14 mouse cellular contexts compared by ENCODE assay signal in the genomic region with DNA sequence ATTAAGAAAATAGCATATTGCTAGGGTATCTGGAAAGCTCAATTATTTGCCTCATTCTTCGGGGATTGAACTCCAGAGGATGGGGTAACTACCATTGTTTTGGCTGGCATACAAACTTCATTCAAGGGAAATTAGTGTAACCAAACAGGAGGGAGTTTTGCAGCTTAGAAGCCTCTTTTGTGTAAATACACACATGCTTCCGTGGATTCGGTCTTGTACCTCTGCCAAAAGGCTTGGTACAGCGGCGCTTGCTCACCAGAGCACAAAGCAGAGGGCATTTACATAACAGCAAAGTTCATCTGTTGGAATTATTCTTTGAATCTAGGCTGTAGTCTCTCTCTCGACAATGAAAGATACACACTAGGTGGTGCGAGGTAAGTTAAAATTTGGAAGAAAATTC.
A peak's percentile ranks its signal among the peaks of the same experiment; 100 is the strongest.
DNase-seq lines count a peak whose midpoint lies in the region; ATAC-seq and TF ChIP-seq lines count a peak whose summit lies in the region.
"Had no signal": no experiment of that assay in that cellular context is flagged by ENCODE, and none has a peak within 500 bp of the region (broad histone marks: within the 10 kb centered on the region; RNA-seq: fewer than 3 reads in every experiment).

No protein-coding gene starts in this region.

- no peak for ATAC-seq in hindbrain, embryonic 14.5 days (ENCODE audit: low FRiP score)
- no peak for ATAC-seq in hindbrain, embryonic 12.5 days (ENCODE audit: low FRiP score)
- no peak for ATAC-seq in lung, embryonic 14.5 days (ENCODE audit: insufficient read depth)
- ATAC-seq in forebrain, postnatal 0 days: no peak

- peaks cover 9% of the 10 kb centered on the region; the same call in 1 of the 2 replicates for H3K4me1 ChIP-seq in hindbrain, embryonic 14.5 days (replicated peaks; ENCODE audit: control insufficient read depth, insufficient read depth, low read length)
- peaks cover 5% of the 10 kb centered on the region; the same call in 1 of the 2 replicates for H3K4me1 ChIP-seq in hindbrain, embryonic 12.5 days
- no peaks in the 10 kb centered on the region for H3K4me1 ChIP-seq in lung, embryonic 14.5 days (ENCODE audit: insufficient read depth)
- H3K4me1 ChIP-seq in lung, adult 2 months (ENCODE audit: control insufficient read depth, insufficient read depth, low read length): no peaks in the 10 kb centered on the region
- no peaks in the 10 kb centered on the region for H3K4me1 ChIP-seq in forebrain, postnatal 0 days (ENCODE audit: insufficient read depth)
- H3K4me1 ChIP-seq in thymus, adult 2 months (replicated peaks; ENCODE audit: control insufficient read depth, insufficient read depth, low read length): no peaks in the 10 kb centered on the region
- H3K4me1 ChIP-seq: neural tube, embryonic 12.5 days had no signal

- no peaks in the 10 kb centered on the region for H3K36me3 ChIP-seq in hindbrain, embryonic 14.5 days (replicated peaks; ENCODE audit: control insufficient read depth, insufficient read depth)
- no peaks in the 10 kb centered on the region for H3K36me3 ChIP-seq in hindbrain, embryonic 12.5 days
- H3K36me3 ChIP-seq in lung, embryonic 14.5 days (ENCODE audit: insufficient read depth): no peaks in the 10 kb centered on the region
- H3K36me3 ChIP-seq in forebrain, postnatal 0 days (ENCODE audit: insufficient read depth): no peaks in the 10 kb centered on the region
- H3K36me3 ChIP-seq in thymus, adult 2 months (ENCODE audit: control insufficient read depth, insufficient read depth, low read length): no peaks in the 10 kb centered on the region
- H3K36me3 ChIP-seq: limb, embryonic 12.5 days; neural tube, embryonic 12.5 days had no signal

- H3K27ac ChIP-seq in hindbrain, embryonic 14.5 days: no peak overlapping the region
- H3K27ac ChIP-seq in hindbrain, embryonic 12.5 days: no peak overlapping the region
- no peak overlapping the region for H3K27ac ChIP-seq in lung, embryonic 14.5 days (ENCODE audit: low read depth)
- no peak overlapping the region for H3K27ac ChIP-seq in forebrain, postnatal 0 days (ENCODE audit: low read depth, low read length)
- no peak overlapping the region for H3K27ac ChIP-seq in thymus, adult 2 months (ENCODE audit: control insufficient read depth, insufficient read depth, low read length)
- H3K27ac ChIP-seq: limb, embryonic 12.5 days; neural tube, embryonic 12.5 days had no signal

- no peak overlapping the region for H3K4me2 ChIP-seq in hindbrain, embryonic 14.5 days (replicated peaks)
- no peak overlapping the region for H3K4me2 ChIP-seq in hindbrain, embryonic 12.5 days (replicated peaks)
- no peak overlapping the region for H3K4me2 ChIP-seq in lung, embryonic 14.5 days
- 0 out of 2 replicates have a peak overlapping the region, but pooled peaks have one; percentile 1 for H3K4me2 ChIP-seq in forebrain, postnatal 0 days (ENCODE audit: low read depth)
- H3K4me2 ChIP-seq: limb, embryonic 12.5 days; neural tube, embryonic 12.5 days had no signal

- 25% methylated on average over 7 of the region's 7 CpGs for WGBS in hindbrain, embryonic 14.5 days
- 41% methylated on average over 7 of the region's 7 CpGs for WGBS in hindbrain, embryonic 12.5 days
- WGBS in lung, embryonic 14.5 days: 54% methylated on average over 7 of the region's 7 CpGs
- WGBS in lung, adult 2 months: 31% methylated on average over 7 of the region's 7 CpGs
- 12% methylated on average over 7 of the region's 7 CpGs for WGBS in forebrain, postnatal 0 days
- WGBS in thymus, adult 2 months: 95% methylated on average over 7 of the region's 7 CpGs

- H3K27me3 ChIP-seq in hindbrain, embryonic 14.5 days (ENCODE audit: control insufficient read depth, insufficient read depth, low read length): no peaks in the 10 kb centered on the region
- no peaks in the 10 kb centered on the region for H3K27me3 ChIP-seq in hindbrain, embryonic 12.5 days
- no peaks in the 10 kb centered on the region for H3K27me3 ChIP-seq in lung, embryonic 14.5 days (ENCODE audit: insufficient read depth, low read length)
- 0 out of 2 replicates have a peak, but pooled peaks cover 3% of the 10 kb centered on the region for H3K27me3 ChIP-seq in forebrain, postnatal 0 days (ENCODE audit: insufficient read depth, low read length)
- H3K27me3 ChIP-seq in thymus, adult 2 months (ENCODE audit: control insufficient read depth, insufficient read depth, low read length): no peaks in the 10 kb centered on the region
- H3K27me3 ChIP-seq: neural tube, embryonic 12.5 days had no signal

- DNase-seq in hindbrain, embryonic 14.5 days (ENCODE audit: low spot score): peak; percentile 77
- peak; percentile 60 for DNase-seq in lung, embryonic 14.5 days
- no peak for DNase-seq in lung, adult 2 months
- DNase-seq in brain, adult 2 months (ENCODE audit: low read depth, low spot score): peak; percentile 19
- DNase-seq in forebrain, postnatal 0 days: peak; percentile 56
- no peak for DNase-seq in thymus, adult 2 months
- no peak for DNase-seq in liver
- DNase-seq: cerebellum, adult 11-12 months; gastrocnemius, postnatal 14 days; heart, postnatal 10 days; kidney, postnatal 14 days had no signal

- TF ChIP-seq CTCF in lung, embryonic 14.5 days (IDR thresholded peaks at IDR 0.05; ENCODE audit: low read depth): no peak
- no peak for TF ChIP-seq CTCF in lung, adult 2 months (IDR thresholded peaks at IDR 0.05; ENCODE audit: insufficient read depth, low read length)
- TF ChIP-seq CTCF in forebrain, postnatal 0 days (IDR thresholded peaks at IDR 0.05; ENCODE audit: low read depth): no peak
- no peak for TF ChIP-seq CTCF in thymus, adult 2 months (IDR thresholded peaks at IDR 0.05; ENCODE audit: borderline replicate concordance, control insufficient read depth, extremely low read depth, insufficient read depth, low read length, poor library complexity)

- H3K9me3 ChIP-seq in hindbrain, embryonic 14.5 days (ENCODE audit: control insufficient read depth, low read length): no peaks in the 10 kb centered on the region
- H3K9me3 ChIP-seq in hindbrain, embryonic 12.5 days (replicated peaks): no peaks in the 10 kb centered on the region
- no peaks in the 10 kb centered on the region for H3K9me3 ChIP-seq in lung, embryonic 14.5 days (ENCODE audit: low read depth, low read length)
- H3K9me3 ChIP-seq in forebrain, postnatal 0 days (ENCODE audit: low read length): no peaks in the 10 kb centered on the region
- H3K9me3 ChIP-seq: limb, embryonic 12.5 days; neural tube, embryonic 12.5 days had no signal

- H3K9ac ChIP-seq in hindbrain, embryonic 14.5 days: no peak overlapping the region
- H3K9ac ChIP-seq in hindbrain, embryonic 12.5 days: no peak overlapping the region
- no peak overlapping the region for H3K9ac ChIP-seq in lung, embryonic 14.5 days
- H3K9ac ChIP-seq in forebrain, postnatal 0 days: no peak overlapping the region
- H3K9ac ChIP-seq: limb, embryonic 12.5 days; neural tube, embryonic 12.5 days had no signal

- H3K4me3 ChIP-seq in hindbrain, embryonic 14.5 days (replicated peaks; ENCODE audit: low read length): no peak overlapping the region
- H3K4me3 ChIP-seq in hindbrain, embryonic 12.5 days: no peak overlapping the region
- H3K4me3 ChIP-seq in lung, embryonic 14.5 days (ENCODE audit: low read depth, low read length): no peak overlapping the region
- H3K4me3 ChIP-seq in lung, adult 2 months (replicated peaks; ENCODE audit: extremely low read depth, low read depth, low read length): no peak overlapping the region
- no peak overlapping the region for H3K4me3 ChIP-seq in forebrain, postnatal 0 days (ENCODE audit: low read depth, low read length)
- H3K4me3 ChIP-seq in thymus, adult 2 months (ENCODE audit: control insufficient read depth, insufficient read depth, low read length): no peak overlapping the region
- H3K4me3 ChIP-seq: limb, embryonic 12.5 days; neural tube, embryonic 12.5 days had no signal

- TF ChIP-seq POLR2A in lung, adult 2 months (IDR thresholded peaks at IDR 0.05; ENCODE audit: borderline replicate concordance, extremely low read depth, low read depth, low read length): no peak
- TF ChIP-seq POLR2A in thymus, adult 2 months (IDR thresholded peaks at IDR 0.05; ENCODE audit: control insufficient read depth, extremely low read depth, insufficient read depth, low read length, poor library complexity): no peak

Comparison
In these comparisons a context has a peak if more than half of its experiments do, and no peak if none do; other contexts are left out.
1. DNase-seq: peak in hindbrain, embryonic 14.5 days (single experiment), lung, embryonic 14.5 days (single experiment), brain, adult 2 months (single experiment) and forebrain, postnatal 0 days (single experiment); none in lung, adult 2 months (single experiment), thymus, adult 2 months (single experiment) and liver (single experiment).